8 mouse cellular contexts compared by ENCODE assay signal in genomic region chr12:102308001-102308456, GRCm38 (mm10). TPM values are rescaled to one million over a fixed set of nuclear protein-coding genes. Genes with fewer than 3 reads are reported as not detected.
DNase-seq lines count a peak whose midpoint lies in the region; ATAC-seq and TF ChIP-seq lines count a peak whose summit lies in the region.

No protein-coding gene starts in this region.

- peak; percentile 38 for DNase-seq in adrenal gland, adult 2 months
- DNase-seq in adrenal gland, postnatal 4 days (ENCODE audit: low spot score in 2 of 2) = no peak
- peak; percentile 41 for DNase-seq in ovary, adult 18-20 months (ENCODE audit: low spot score)
- no peak for DNase-seq in ovary, postnatal 10 days (ENCODE audit: low spot score)
- DNase-seq in heart, postnatal 14 days = peak; percentile 76 to 77
- peak; percentile 46 for DNase-seq in liver, adult 2 months (ENCODE audit: extremely low read depth, low read depth, low spot score)
- peak; percentile 41 for DNase-seq in ovary, postnatal 14 days (ENCODE audit: low spot score)

- no peaks in the 10 kb centered on the region for H3K36me3 ChIP-seq in liver, adult 2 months (ENCODE audit: control insufficient read depth, insufficient read depth, low read length)

- peaks cover 18% of the 10 kb centered on the region; the same call in 1 of the 2 replicates for H3K79me2 ChIP-seq in liver, adult 2 months (ENCODE audit: control insufficient read depth, insufficient read depth, low read length)

- no peak overlapping the region for H3K27ac ChIP-seq in liver, adult 2 months (replicated peaks; ENCODE audit: insufficient read depth, low read depth, low read length)

- 25% methylated on average over 6 of the region's 6 CpGs for WGBS in liver, adult 2 months

- intact Hi-C loops in heart, postnatal 14 days (cut with DNase I) = no loop called here

- ATAC-seq in erythroid progenitor cell, adult 5-6 weeks (replicated peaks; ENCODE audit: low FRiP score, poor library complexity, severe bottlenecking) = no peak

- H3K9ac ChIP-seq in liver, adult 2 months (ENCODE audit: low read depth, low read length) = no peak overlapping the region

- H3K4me1 ChIP-seq in liver, adult 2 months (ENCODE audit: control insufficient read depth, insufficient read depth, low read length) = peaks cover 29% of the 10 kb centered on the region

- no peak for TF ChIP-seq POLR2A in liver, adult 2 months (IDR thresholded peaks at IDR 0.05; ENCODE audit: extremely low read depth, insufficient read depth, low read length)

- no peak for TF ChIP-seq CTCF in liver, adult 2 months (IDR thresholded peaks at IDR 0.05; ENCODE audit: low read depth, low read length)

- H3K27me3 ChIP-seq in liver, adult 2 months (ENCODE audit: control insufficient read depth, insufficient read depth, low read length) = no peaks in the 10 kb centered on the region

- no peak overlapping the region for H3K4me3 ChIP-seq in liver, adult 2 months (ENCODE audit: insufficient read depth, low read depth, low read length)

RNA-seq across cellular contexts. Expression of gene Rin3, which starts 25.2 kb away (rescaled TPM):
- total RNA-seq in adrenal gland, adult 2 months (2021) = 10 to 100 TPM; 12.3 to 15.1 TPM
- polyA plus RNA-seq in adrenal gland, adult 2 months (2012; rRNA removed) = 7.4 and 8.9 TPM in 2 replicates
- total RNA-seq in adrenal gland, postnatal 4 days (2021) = 10 to 100 TPM; 16.7 to 19.8 TPM
- 10 to 100 TPM; 23.1 to 26.1 TPM for total RNA-seq in heart, postnatal 14 days (2021)
- total RNA-seq in liver, adult 2 months (2014; rRNA removed) = 4.9 and 9.2 TPM in 2 replicates
- 8.4 and 12.0 TPM in 2 replicates for polyA plus RNA-seq in liver, adult 2 months (2012; rRNA removed)
- 26.4 and 27.4 TPM in 2 replicates for total RNA-seq in erythroid progenitor cell, adult 5-6 weeks (2015; ENCODE audit: low replicate concordance)
- total RNA-seq in erythroid progenitor cell, adult 5-6 weeks (2017; ENCODE audit: low replicate concordance) = 5.4 and 12.9 TPM in 2 replicates

Comparison
In these comparisons a context has a peak if more than half of its experiments do, and no peak if none do; other contexts are left out.
1. DNase-seq: peak in adrenal gland, adult 2 months (single experiment), ovary, adult 18-20 months (single experiment), heart, postnatal 14 days (2 of 2), liver, adult 2 months (single experiment) and ovary, postnatal 14 days (single experiment); none in adrenal gland, postnatal 4 days (0 of 2) and ovary, postnatal 10 days (single experiment).